Mouse (Mus musculus): Measurements from ENCODE around the gene BC005537. TPM values are rescaled to one million over a fixed set of nuclear protein-coding genes. Genes with fewer than 3 reads are reported as not detected.

The BC005537 gene
- total RNA-seq, 1 experiment, result 37.9 TPM

DNA sequence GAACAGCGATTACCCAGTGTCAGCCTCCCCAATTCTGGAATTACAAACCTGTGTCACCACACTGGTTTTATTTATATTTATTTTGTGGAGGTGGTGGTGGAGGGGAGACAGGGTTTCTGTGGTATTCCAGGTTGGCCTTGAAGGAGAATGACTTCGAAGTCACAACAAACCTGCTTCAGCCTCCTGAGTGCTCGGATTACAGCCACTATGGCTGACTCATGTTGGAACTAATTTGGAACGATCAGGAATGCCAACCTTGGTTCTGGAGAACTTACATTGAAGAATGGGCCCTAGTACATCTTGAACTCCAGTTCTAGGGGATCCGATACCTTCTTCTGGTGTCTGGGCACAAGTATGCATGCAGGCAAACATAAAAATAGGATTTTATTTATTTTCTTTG, 2.1 kb upstream of the BC005537 start:
- Histone ChIP-seq H3K36me3 (ENCODE audit: control insufficient read depth, insufficient read depth, low read length, poor library complexity, severe bottlenecking) (no peaks in the 10 kb centered on the region), H3K9me3 (ENCODE audit: control insufficient read depth, insufficient read depth, low read depth, low read length) (no peaks in the 10 kb centered on the region), H3K9ac (ENCODE audit: insufficient read depth, low read depth, low read length, poor library complexity, severe bottlenecking) (no peak overlapping the region), H3K4me3 (ENCODE audit: insufficient read depth in 1 of 2, low read depth in 1 of 2, low read length in 2 of 2, poor library complexity in 1 of 2, severe bottlenecking in 1 of 2) (no peak overlapping the region), H3K4me1 (ENCODE audit: control insufficient read depth in 2 of 2, insufficient read depth in 2 of 2, low read length in 2 of 2, poor library complexity in 1 of 2) (peaks cover 4 to 6% of the 10 kb centered on the region in 2 experiments; a peak in 3 of 4 replicates), H3K27ac (ENCODE audit: insufficient read depth, low read depth, low read length, poor library complexity, severe bottlenecking) (no peak overlapping the region)
- no peak for DNase-seq (ENCODE audit: low read depth, low spot score)
- no peak for TF ChIP-seq HCFC1 (IDR thresholded peaks at IDR 0.05; ENCODE audit: borderline replicate concordance, insufficient read depth, low read length)
- TF ChIP-seq CHD2 (IDR thresholded peaks at IDR 0.05; ENCODE audit: low read depth, low read length), result no peak
- no peak for TF ChIP-seq ZNF384 (IDR thresholded peaks at IDR 0.05; ENCODE audit: low read depth, low read length)
- TF ChIP-seq MAFK (IDR thresholded peaks at IDR 0.05; ENCODE audit: insufficient read depth, low read depth, low read length), result no peak
- TF ChIP-seq ZC3H11A (IDR thresholded peaks at IDR 0.05; ENCODE audit: borderline replicate concordance, low read depth, low read length), result no peak
- in situ Hi-C loops (cut with MboI; ENCODE audit: low sequenced_read_pairs in 2 of 2, unreplicated experiment in 2 of 2), result no loop called here

- peaks cover 4 to 8% of the 10 kb centered on the region in 2 experiments; a peak in 3 of 4 replicates for H3K4me1 ChIP-seq (ENCODE audit: control insufficient read depth in 2 of 2, insufficient read depth in 2 of 2, low read length in 2 of 2, poor library complexity in 1 of 2)
- in situ Hi-C loops (cut with MboI; ENCODE audit: low sequenced_read_pairs in 2 of 2, unreplicated experiment in 2 of 2), result no loop called here
- 0 out of 2 replicates have a peak overlapping the region, but pooled peaks have one; percentile 15 for H3K27ac ChIP-seq (ENCODE audit: insufficient read depth, low read depth, low read length, poor library complexity, severe bottlenecking)
- peaks cover 2% of the 10 kb centered on the region; the same call in 1 of the 2 replicates for H3K36me3 ChIP-seq (ENCODE audit: control insufficient read depth, insufficient read depth, low read length, poor library complexity, severe bottlenecking)
- DNase-seq (ENCODE audit: low read depth, low spot score), result no peak
- H3K9me3 ChIP-seq (ENCODE audit: control insufficient read depth, insufficient read depth, low read depth, low read length), result no peaks in the 10 kb centered on the region
- peak overlapping the region; percentile 64 for H3K9ac ChIP-seq (ENCODE audit: insufficient read depth, low read depth, low read length, poor library complexity, severe bottlenecking)
- TF ChIP-seq ZC3H11A (IDR thresholded peaks at IDR 0.05; ENCODE audit: borderline replicate concordance, low read depth, low read length), result no peak
- no peak for TF ChIP-seq ZNF384 (IDR thresholded peaks at IDR 0.05; ENCODE audit: low read depth, low read length)
- TF ChIP-seq HCFC1 (IDR thresholded peaks at IDR 0.05; ENCODE audit: borderline replicate concordance, insufficient read depth, low read length), result 0 out of 2 replicates have a peak, but pooled peaks have one; percentile 11
- TF ChIP-seq CHD2 (IDR thresholded peaks at IDR 0.05; ENCODE audit: low read depth, low read length), result peak; percentile 82
- TF ChIP-seq MAFK (IDR thresholded peaks at IDR 0.05; ENCODE audit: insufficient read depth, low read depth, low read length), result 0 out of 2 replicates have a peak, but pooled peaks have one; percentile 19
- peak overlapping the region; percentile 53 to 68 for H3K4me3 ChIP-seq (ENCODE audit: insufficient read depth in 1 of 2, low read depth in 1 of 2, low read length in 2 of 2, poor library complexity in 1 of 2, severe bottlenecking in 1 of 2)
Observed at GRCm38 (mm10) chr13:24799925-24800673, 1.4 kb upstream of the BC005537 start.

- H3K4me1 ChIP-seq (ENCODE audit: control insufficient read depth in 2 of 2, insufficient read depth in 2 of 2, low read length in 2 of 2, poor library complexity in 1 of 2), result peaks cover 4 to 8% of the 10 kb centered on the region in 2 experiments; a peak in 3 of 4 replicates
- peak; percentile 96 for DNase-seq (ENCODE audit: low read depth, low spot score)
- peak overlapping the region; percentile 86 for H3K27ac ChIP-seq (ENCODE audit: insufficient read depth, low read depth, low read length, poor library complexity, severe bottlenecking)
- in situ Hi-C loops (cut with MboI; ENCODE audit: low sequenced_read_pairs in 2 of 2, unreplicated experiment in 2 of 2), result no loop called here
- peak overlapping the region; percentile 81 to 98 for H3K4me3 ChIP-seq (ENCODE audit: insufficient read depth in 1 of 2, low read depth in 1 of 2, low read length in 2 of 2, poor library complexity in 1 of 2, severe bottlenecking in 1 of 2)
- no peaks in the 10 kb centered on the region for H3K9me3 ChIP-seq (ENCODE audit: control insufficient read depth, insufficient read depth, low read depth, low read length)
- peak overlapping the region; percentile 89 for H3K9ac ChIP-seq (ENCODE audit: insufficient read depth, low read depth, low read length, poor library complexity, severe bottlenecking)
- TF ChIP-seq CHD2 (IDR thresholded peaks at IDR 0.05; ENCODE audit: low read depth, low read length) (no peak; the same call in 1 of the 2 replicates), HCFC1 (IDR thresholded peaks at IDR 0.05; ENCODE audit: borderline replicate concordance, insufficient read depth, low read length) (peak; percentile 8), ZC3H11A (IDR thresholded peaks at IDR 0.05; ENCODE audit: borderline replicate concordance, low read depth, low read length) (no peak), ZNF384 (IDR thresholded peaks at IDR 0.05; ENCODE audit: low read depth, low read length) (no peak), MAFK (IDR thresholded peaks at IDR 0.05; ENCODE audit: insufficient read depth, low read depth, low read length) (peak; percentile 16; the same call in 1 of the 2 replicates)
- H3K36me3 ChIP-seq (ENCODE audit: control insufficient read depth, insufficient read depth, low read length, poor library complexity, severe bottlenecking), result peaks cover 4% of the 10 kb centered on the region
Observed at GRCm38 (mm10) chr13:24800674-24801307, 666 bp upstream of the BC005537 start.

- in situ Hi-C loops (cut with MboI; ENCODE audit: low sequenced_read_pairs in 2 of 2, unreplicated experiment in 2 of 2), result no loop called here
- DNase-seq (ENCODE audit: low read depth, low spot score), result no peak
- Histone ChIP-seq H3K9ac (ENCODE audit: insufficient read depth, low read depth, low read length, poor library complexity, severe bottlenecking) (peak overlapping the region; percentile 89), H3K9me3 (ENCODE audit: control insufficient read depth, insufficient read depth, low read depth, low read length) (no peaks in the 10 kb centered on the region), H3K36me3 (ENCODE audit: control insufficient read depth, insufficient read depth, low read length, poor library complexity, severe bottlenecking) (peaks cover 10% of the 10 kb centered on the region), H3K4me3 (ENCODE audit: insufficient read depth in 1 of 2, low read depth in 1 of 2, low read length in 2 of 2, poor library complexity in 1 of 2, severe bottlenecking in 1 of 2) (peak overlapping the region; percentile 81 to 98), H3K4me1 (ENCODE audit: control insufficient read depth in 2 of 2, insufficient read depth in 2 of 2, low read length in 2 of 2, poor library complexity in 1 of 2) (peaks cover 4 to 8% of the 10 kb centered on the region in 2 experiments; a peak in 3 of 4 replicates), H3K27ac (ENCODE audit: insufficient read depth, low read depth, low read length, poor library complexity, severe bottlenecking) (no peak overlapping the region; the same call in 1 of the 2 replicates)
- TF ChIP-seq CHD2 (IDR thresholded peaks at IDR 0.05; ENCODE audit: low read depth, low read length) (no peak), HCFC1 (IDR thresholded peaks at IDR 0.05; ENCODE audit: borderline replicate concordance, insufficient read depth, low read length) (no peak), ZNF384 (IDR thresholded peaks at IDR 0.05; ENCODE audit: low read depth, low read length) (no peak), ZC3H11A (IDR thresholded peaks at IDR 0.05; ENCODE audit: borderline replicate concordance, low read depth, low read length) (no peak), MAFK (IDR thresholded peaks at IDR 0.05; ENCODE audit: insufficient read depth, low read depth, low read length) (no peak)
Observed at GRCm38 (mm10) chr13:24802131-24802691, 754 bp downstream of the BC005537 start.

All from ES-E14 (cell line).